9 mouse cellular contexts compared by ENCODE assay signal in the genomic region with DNA sequence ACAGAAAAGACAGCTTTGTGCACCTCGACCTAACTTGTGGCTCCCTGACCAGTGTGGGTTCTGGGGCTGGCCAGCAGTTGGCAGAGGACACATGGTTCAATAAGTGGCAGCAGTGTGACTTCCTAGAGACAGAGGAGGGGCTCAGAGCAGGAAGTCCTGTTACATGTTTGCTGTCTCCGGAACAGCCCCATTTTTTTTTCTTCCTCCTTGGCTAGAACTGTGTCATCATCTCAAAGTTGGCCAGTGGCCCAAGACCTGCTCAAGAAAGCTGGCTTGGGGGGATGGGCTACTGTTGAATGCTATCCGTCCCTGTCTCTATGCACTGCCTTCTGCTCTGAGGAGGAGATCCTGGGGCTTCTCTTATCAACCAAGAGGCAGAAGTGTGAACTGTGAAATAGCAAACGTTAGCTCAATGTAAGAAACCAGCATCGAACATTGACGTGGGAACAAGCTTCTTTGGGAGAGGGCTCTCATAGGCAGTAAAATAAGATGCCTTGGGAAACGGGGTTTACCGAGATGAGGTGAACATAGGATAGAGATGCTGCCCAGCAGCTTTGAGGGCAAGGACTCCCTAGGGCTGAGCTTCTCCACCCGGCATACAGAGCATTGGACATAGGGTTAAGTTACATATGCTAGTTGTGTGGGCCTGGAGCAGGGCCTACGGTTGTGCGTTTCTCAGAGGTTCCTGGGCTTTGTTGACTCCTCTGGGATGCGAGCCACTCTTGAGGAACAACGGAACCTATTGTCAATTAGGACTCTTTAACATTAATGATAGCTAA. TPM values are rescaled to one million over a fixed set of nuclear protein-coding genes. Genes with fewer than 3 reads are reported as not detected.
DNase-seq lines count a peak whose midpoint lies in the region; ATAC-seq and TF ChIP-seq lines count a peak whose summit lies in the region.
"Had no signal": no experiment of that assay in that cellular context is flagged by ENCODE, and none has a peak within 500 bp of the region (broad histone marks: within the 10 kb centered on the region; RNA-seq: fewer than 3 reads in every experiment).

No protein-coding gene starts in this region.

- no peaks in the 10 kb centered on the region for H3K79me2 ChIP-seq in liver, adult 2 months (ENCODE audit: control insufficient read depth, insufficient read depth, low read length)

- H3K4me1 ChIP-seq in liver, adult 2 months (ENCODE audit: control insufficient read depth, insufficient read depth, low read length) = 0 out of 2 replicates have a peak, but pooled peaks cover 2% of the 10 kb centered on the region
- H3K4me1 ChIP-seq in midbrain, embryonic 16.5 days (ENCODE audit: control insufficient read depth, insufficient read depth, low read length) = peaks cover 7% of the 10 kb centered on the region; the same call in 1 of the 2 replicates

- WGBS in liver, adult 2 months = 77% methylated on average over 13 of the region's 13 CpGs
- WGBS in midbrain, embryonic 16.5 days = 83% methylated on average over 13 of the region's 13 CpGs

- no peak for TF ChIP-seq POLR2A in liver, adult 2 months (IDR thresholded peaks at IDR 0.05; ENCODE audit: extremely low read depth, insufficient read depth, low read length)

- no peak overlapping the region for H3K4me3 ChIP-seq in liver, adult 2 months (ENCODE audit: insufficient read depth, low read depth, low read length)
- no peak overlapping the region for H3K4me3 ChIP-seq in midbrain, embryonic 16.5 days (ENCODE audit: low read depth, low read length)

- no peak for TF ChIP-seq CTCF in liver, adult 2 months (IDR thresholded peaks at IDR 0.05; ENCODE audit: low read depth, low read length)

- no peak overlapping the region for H3K4me2 ChIP-seq in midbrain, embryonic 16.5 days (ENCODE audit: low read length)

- H3K9me3 ChIP-seq in midbrain, embryonic 16.5 days (replicated peaks; ENCODE audit: control insufficient read depth, low read length, poor library complexity, severe bottlenecking) = no peaks in the 10 kb centered on the region

- H3K27me3 ChIP-seq in liver, adult 2 months (ENCODE audit: control insufficient read depth, insufficient read depth, low read length) = no peaks in the 10 kb centered on the region; the same call in 1 of the 2 replicates
- no peaks in the 10 kb centered on the region for H3K27me3 ChIP-seq in midbrain, embryonic 16.5 days (ENCODE audit: control insufficient read depth, insufficient read depth, low read depth, low read length)

- no peaks in the 10 kb centered on the region for H3K36me3 ChIP-seq in liver, adult 2 months (ENCODE audit: control insufficient read depth, insufficient read depth, low read length)
- no peaks in the 10 kb centered on the region for H3K36me3 ChIP-seq in midbrain, embryonic 16.5 days (ENCODE audit: control insufficient read depth, insufficient read depth, low read length)

- peak; percentile 5 to 25 for DNase-seq in frontal cortex, adult 2 months (ENCODE audit: extremely low spot score in 1 of 2, low spot score in 1 of 2)
- DNase-seq in MN1 (ENCODE audit: low spot score) = peak; percentile 86
- peak; percentile 34 to 36 for DNase-seq in heart, adult 9 months (ENCODE audit: low spot score in 2 of 2)
- peak; percentile 14 for DNase-seq in liver, adult 2 months (ENCODE audit: extremely low read depth, low read depth, low spot score)
- DNase-seq in spleen, postnatal 10 days (ENCODE audit: low spot score in 2 of 2) = peak; percentile 35 to 79
- DNase-seq in retina, embryonic 14.5 days (ENCODE audit: low spot score) = no peak

- no peak overlapping the region for H3K27ac ChIP-seq in liver, adult 2 months (replicated peaks; ENCODE audit: insufficient read depth, low read depth, low read length)
- H3K27ac ChIP-seq in midbrain, embryonic 16.5 days (ENCODE audit: low read length) = no peak overlapping the region

- no peak for ATAC-seq in frontal cortex, adult (ENCODE audit: low TSS enrichment)
- ATAC-seq in midbrain, embryonic 16.5 days = no peak
- ATAC-seq: Patski had no signal

- H3K9ac ChIP-seq in liver, adult 2 months (ENCODE audit: low read depth, low read length) = no peak overlapping the region
- H3K9ac ChIP-seq in midbrain, embryonic 16.5 days (ENCODE audit: low read depth, low read length) = no peak overlapping the region

RNA-seq across cellular contexts. Expression of a gene that starts 31.9 kb away (rescaled TPM):
- 6.5 and 10.0 TPM in 2 replicates for polyA plus RNA-seq in frontal cortex, adult 2 months (2012; rRNA removed)
- under 0.01 and 0.13 TPM in 2 replicates for total RNA-seq in liver, adult 2 months (2014; rRNA removed)
- polyA plus RNA-seq in liver, adult 2 months (2012; rRNA removed) = not detected in 2 replicates
- polyA plus RNA-seq in midbrain, embryonic 16.5 days (2015; fragmentation: Nextera tagmentation; extraction: Ambion mirVana) = 1.4 and 1.6 TPM in 2 replicates

RNA-seq across cellular contexts. Expression of a gene that starts 47.8 kb away (rescaled TPM):
- polyA plus RNA-seq in frontal cortex, adult 2 months (2012; rRNA removed) = 13.0 and 14.7 TPM in 2 replicates
- total RNA-seq in liver, adult 2 months (2014; rRNA removed) = 8.6 and 9.0 TPM in 2 replicates
- 4.6 and 5.2 TPM in 2 replicates for polyA plus RNA-seq in liver, adult 2 months (2012; rRNA removed)
- 27.4 and 28.8 TPM in 2 replicates for polyA plus RNA-seq in midbrain, embryonic 16.5 days (2015; fragmentation: Nextera tagmentation; extraction: Ambion mirVana)
